Mouse (Mus musculus) lung, embryonic 16.5 days (tissue): ENCODE measurements around the gene Tex13a. TPM values are rescaled to one million over a fixed set of nuclear protein-coding genes. Genes with fewer than 3 reads are reported as not detected.

Experiments used
- ATAC-seq: fragments of 200-750 bp; cut with Nextera tagmentation; 2 replicates; pipeline ENCODE4 v1.8.0; 2017; ENCODE audit warnings: low read depth, mild to moderate bottlenecking, moderate library complexity
- H3K27ac ChIP-seq: fragments of 300-500 bp; sonication (generic); 2 replicates; pipeline ENCODE4 v1.5.1; 2014; ENCODE audit warnings: mild to moderate bottlenecking, control low read depth, low read length
- H3K27me3 ChIP-seq: fragments of 300-500 bp; sonication (generic); 2 replicates; pipeline ENCODE4 v1.6.1; 2014; ENCODE audit warnings: low read depth, low read length, mixed read lengths; ENCODE audit not compliant: control insufficient read depth, insufficient read depth
- H3K36me3 ChIP-seq: fragments of 300-500 bp; sonication (generic); 2 replicates; pipeline ENCODE4 v1.6.1; 2014; ENCODE audit warnings: low read length; ENCODE audit not compliant: control insufficient read depth, insufficient read depth
- H3K4me1 ChIP-seq: fragments of 300-500 bp; sonication (generic); replicated peaks from 2 replicates; pipeline ENCODE4 v1.6.1; 2014; ENCODE audit warnings: low read length, mixed read lengths; ENCODE audit not compliant: control insufficient read depth, insufficient read depth
- H3K4me2 ChIP-seq: fragments of 300-500 bp; sonication (generic); 2 replicates; pipeline ENCODE4 v1.6.1; 2014; ENCODE audit warnings: low read depth, low read length, control low read depth
- H3K4me3 ChIP-seq: fragments of 300-500 bp; sonication (generic); 2 replicates; pipeline ENCODE4 v1.5.1; 2014; ENCODE audit warnings: mild to moderate bottlenecking, low read length, control low read depth
- H3K9ac ChIP-seq: fragments of 300-500 bp; sonication (generic); 2 replicates; pipeline ENCODE4 v1.6.1; 2014; ENCODE audit warnings: low read length, control low read depth
- H3K9me3 ChIP-seq: fragments of 300-500 bp; sonication (generic); 2 replicates; pipeline ENCODE4 v1.6.1; 2016; ENCODE audit warnings: low read length; ENCODE audit not compliant: control insufficient read depth
- WGBS: fragments of 180-500 bp; shearing (Covaris S2); extraction: QIAGEN DNeasy Blood & Tissue Kit; methylation state at CpG from one replicate; pipeline ENCODE4 v1.1.7; 2014; 5-methylcytosine and 5-hydroxymethylcytosine counted together
- polyA plus RNA-seq: library from polyadenylated mRNA; unstranded; fragments of >200 nt; fragmentation: Nextera tagmentation; extraction: Ambion mirVana; gene quantifications from 2 replicates; pipeline ENCODE4 v1.2.1, GENCODE M21; 2015

Gene Tex13a
- polyA plus RNA-seq = not detected in 2 replicates

DNA sequence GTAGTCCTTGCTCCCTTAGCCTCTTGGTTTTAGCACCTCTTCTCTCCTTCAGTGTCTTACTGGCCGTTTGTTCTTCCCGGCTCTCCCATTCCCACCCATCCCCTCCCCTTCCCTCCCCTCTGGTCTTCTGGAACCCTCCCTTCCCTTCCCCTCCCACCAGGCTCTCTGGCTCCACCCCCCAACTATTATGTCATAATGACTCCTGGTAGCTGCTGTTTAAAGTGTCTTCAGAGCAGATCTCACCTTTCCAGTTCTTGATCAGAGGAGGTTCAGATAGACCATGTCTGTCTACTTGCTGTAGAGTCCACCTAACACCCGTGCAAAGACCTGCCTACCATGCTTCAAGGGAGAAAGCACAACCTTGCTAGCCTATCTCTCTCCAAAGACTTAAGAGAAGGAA lies at the start of gene Tex13a:
Tex13a (minus strand) TSS at position 101 of the 400 bp plus-strand sequence.
- Histone ChIP-seq H3K4me2 (no peak within 1 kb of the TSS), H3K27ac (no peak within 1 kb of the TSS), H3K4me3 (no peak within 1 kb of the TSS), H3K36me3 (no peaks in the 10 kb centered on the region), H3K9ac (no peak within 1 kb of the TSS), H3K27me3 (no peaks in the 10 kb centered on the region), H3K4me1 (no peaks in the 10 kb centered on the region), H3K9me3 (no peaks in the 10 kb centered on the region)
- WGBS = 88% methylated on average over 3 of the region's 3 CpGs
- no peak for ATAC-seq

DNA sequence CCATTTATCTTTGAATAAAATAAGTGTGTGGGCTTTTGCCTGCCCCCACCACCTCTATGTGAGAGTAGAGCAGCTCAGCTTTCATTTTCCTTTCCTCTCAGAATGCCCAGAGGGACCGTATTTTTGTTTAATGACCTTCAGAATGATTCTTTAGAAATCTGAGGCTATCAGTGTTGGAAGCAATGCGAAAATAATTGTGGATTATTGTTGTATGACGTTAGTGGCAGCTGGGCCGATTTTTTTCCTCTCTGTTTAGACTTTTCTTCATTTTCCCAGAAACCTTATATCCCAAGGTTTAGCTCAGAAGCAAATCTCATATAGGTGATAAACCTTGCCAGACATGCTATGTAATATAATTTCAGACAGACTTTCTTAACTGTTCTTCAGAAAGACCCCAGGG lies 25.2 kb upstream of the Tex13a start:
- no peaks in the 10 kb centered on the region for H3K36me3 ChIP-seq
- no peak overlapping the region for H3K4me3 ChIP-seq
- ATAC-seq = no peak
- H3K27ac ChIP-seq = no peak overlapping the region
- H3K4me1 ChIP-seq = no peaks in the 10 kb centered on the region
- H3K27me3 ChIP-seq = no peaks in the 10 kb centered on the region
- no peak overlapping the region for H3K9ac ChIP-seq
- H3K9me3 ChIP-seq = no peaks in the 10 kb centered on the region
- no peak overlapping the region for H3K4me2 ChIP-seq
- WGBS = 58% methylated on average over 4 of the region's 4 CpGs

DNA sequence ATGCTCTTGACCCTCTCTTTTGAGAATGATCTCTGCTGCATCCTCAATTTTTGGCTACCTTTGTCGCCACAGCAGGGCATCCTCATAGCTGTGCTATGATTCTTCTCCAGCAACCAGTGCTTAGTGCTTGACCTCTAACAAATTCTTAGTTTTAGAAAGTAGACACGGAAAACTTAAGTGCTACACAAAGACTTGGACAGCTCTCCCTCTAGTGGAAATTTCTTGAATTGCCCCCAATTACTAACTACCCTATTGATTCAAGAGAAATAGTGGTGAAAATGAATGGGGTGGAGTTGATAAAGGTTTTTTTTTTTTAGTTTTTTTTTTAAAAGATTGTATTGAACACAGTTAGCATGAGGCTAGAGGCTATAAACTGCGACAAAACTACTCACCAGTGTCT lies 39.2 kb downstream of the Tex13a start:
- H3K27ac ChIP-seq = no peak overlapping the region
- no peak overlapping the region for H3K4me3 ChIP-seq
- no peaks in the 10 kb centered on the region for H3K9me3 ChIP-seq
- no peak overlapping the region for H3K9ac ChIP-seq
- WGBS = 4% methylated on average over 3 of the region's 3 CpGs
- H3K4me2 ChIP-seq = no peak overlapping the region
- no peak for ATAC-seq
- H3K4me1 ChIP-seq = no peaks in the 10 kb centered on the region
- no peaks in the 10 kb centered on the region for H3K27me3 ChIP-seq
- H3K36me3 ChIP-seq = no peaks in the 10 kb centered on the region
